Mouse (Mus musculus): ENCODE data around the gene Smtn. TPM values are rescaled to one million over a fixed set of nuclear protein-coding genes. Genes with fewer than 3 reads are reported as not detected.

Gene Smtn
- polyA plus RNA-seq, 1 experiment from 2014 or later = 37.4 TPM

DNA sequence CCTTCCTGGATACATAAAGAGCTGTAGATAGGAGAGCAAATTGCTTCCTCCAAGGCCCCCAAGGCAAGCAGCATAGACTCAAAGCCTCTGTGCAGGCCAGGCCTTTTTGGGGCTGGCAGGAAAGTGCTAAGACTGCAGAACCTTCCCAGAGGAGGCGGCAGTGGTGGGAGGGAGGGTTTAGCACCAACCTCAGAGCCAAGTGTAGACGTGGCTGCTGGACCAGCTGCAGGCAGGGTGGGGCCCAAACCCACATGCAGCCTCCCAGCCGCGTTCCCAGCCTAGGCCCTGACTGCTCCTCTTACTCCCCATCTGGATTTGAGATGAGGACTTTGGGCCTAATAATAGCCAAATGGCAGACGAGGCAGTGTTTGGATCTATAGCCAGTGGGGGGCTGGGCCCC lies 2.6 kb upstream of the Smtn start:
- Histone ChIP-seq H3K4me2 (ENCODE audit: low read depth) (no peak overlapping the region), H3K4me1 (ENCODE audit: control insufficient read depth, insufficient read depth, low read length) (0 out of 2 replicates have a peak, but pooled peaks cover 6% of the 10 kb centered on the region), H3K36me3 (ENCODE audit: control insufficient read depth, insufficient read depth, low read length) (no peaks in the 10 kb centered on the region), H3K27ac (ENCODE audit: low read depth, low read length) (no peak overlapping the region), H3K9me3 (ENCODE audit: control insufficient read depth, low read length) (no peaks in the 10 kb centered on the region), H3K9ac (ENCODE audit: low read length) (no peak overlapping the region), H3K27me3 (ENCODE audit: control insufficient read depth, insufficient read depth, low read length) (no peaks in the 10 kb centered on the region), H3K4me3 (ENCODE audit: low read depth, low read length) (no peak overlapping the region)
- 48% methylated on average over 5 of the region's 5 CpGs for WGBS
- DNase-seq (ENCODE audit: low spot score) (no peak), ATAC-seq (ENCODE audit: insufficient read depth, low FRiP score, low TSS enrichment) (no peak)

- H3K9ac ChIP-seq (ENCODE audit: low read length) = no peak overlapping the region
- no peaks in the 10 kb centered on the region for H3K36me3 ChIP-seq (ENCODE audit: control insufficient read depth, insufficient read depth, low read length)
- no peaks in the 10 kb centered on the region for H3K9me3 ChIP-seq (ENCODE audit: control insufficient read depth, low read length)
- 0 out of 2 replicates have a peak, but pooled peaks cover 9% of the 10 kb centered on the region for H3K4me1 ChIP-seq (ENCODE audit: control insufficient read depth, insufficient read depth, low read length)
- H3K27ac ChIP-seq (ENCODE audit: low read depth, low read length) = no peak overlapping the region
- no peak for ATAC-seq (ENCODE audit: insufficient read depth, low FRiP score, low TSS enrichment)
- H3K4me3 ChIP-seq (ENCODE audit: low read depth, low read length) = no peak overlapping the region
- H3K4me2 ChIP-seq (ENCODE audit: low read depth) = no peak overlapping the region
- no peak for DNase-seq (ENCODE audit: low spot score)
- WGBS = 71% methylated on average over 3 of the region's 3 CpGs
- H3K27me3 ChIP-seq (ENCODE audit: control insufficient read depth, insufficient read depth, low read length) = no peaks in the 10 kb centered on the region
Observed at GRCm38 (mm10) chr11:3541932-3542331, 1.5 kb upstream of the Smtn start.

- WGBS = 82% methylated on average over 4 of the region's 4 CpGs
- Histone ChIP-seq H3K27me3 (ENCODE audit: control insufficient read depth, insufficient read depth, low read length) (no peaks in the 10 kb centered on the region), H3K9ac (ENCODE audit: low read length) (0 out of 2 replicates have a peak overlapping the region, but pooled peaks have one; percentile 1), H3K9me3 (ENCODE audit: control insufficient read depth, low read length) (no peaks in the 10 kb centered on the region), H3K4me3 (ENCODE audit: low read depth, low read length) (peak overlapping the region; percentile 47; the same call in 1 of the 2 replicates), H3K4me2 (ENCODE audit: low read depth) (peak overlapping the region; percentile 54), H3K36me3 (ENCODE audit: control insufficient read depth, insufficient read depth, low read length) (no peaks in the 10 kb centered on the region), H3K27ac (ENCODE audit: low read depth, low read length) (no peak overlapping the region), H3K4me1 (ENCODE audit: control insufficient read depth, insufficient read depth, low read length) (peaks cover 19% of the 10 kb centered on the region)
- ATAC-seq (ENCODE audit: insufficient read depth, low FRiP score, low TSS enrichment) (no peak), DNase-seq (ENCODE audit: low spot score) (no peak)
Observed at GRCm38 (mm10) chr11:3539826-3540196, 601 bp downstream of the Smtn start.

DNA sequence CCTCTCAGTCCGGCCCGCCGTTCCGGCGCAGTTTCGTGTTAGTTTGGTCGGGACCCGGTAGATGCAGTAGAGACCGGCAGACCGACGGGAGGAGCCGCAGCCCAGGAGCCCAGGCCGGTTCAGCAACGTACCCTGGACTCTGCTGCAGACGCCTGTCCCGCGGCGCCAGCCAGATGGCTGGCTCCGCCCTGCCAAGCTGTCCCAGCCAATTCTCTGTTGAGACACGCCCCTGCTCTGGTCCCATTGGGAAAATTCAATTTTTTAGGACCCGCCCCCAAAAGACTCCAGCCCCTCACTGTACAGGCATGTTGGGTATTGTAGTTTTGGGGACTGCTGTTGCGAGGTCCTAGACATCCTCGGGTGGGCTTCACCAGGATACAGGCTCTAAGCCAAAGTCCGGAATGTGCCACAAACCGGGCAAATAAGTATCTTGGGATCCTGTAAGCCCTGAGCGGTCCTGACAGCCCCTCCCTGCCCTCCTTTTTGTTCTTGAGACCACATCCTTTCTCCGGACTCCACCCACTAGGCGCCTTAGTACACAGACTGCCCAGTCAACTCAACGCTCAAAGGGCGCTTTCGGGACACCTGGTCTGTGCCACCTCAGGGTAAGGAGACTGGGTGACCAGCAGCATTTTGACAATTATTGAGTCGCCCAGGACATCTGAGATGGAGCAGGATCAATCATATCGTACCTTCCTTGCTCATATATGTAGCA lies 1.1 kb downstream of the Smtn start:
- H3K36me3 ChIP-seq (ENCODE audit: control insufficient read depth, insufficient read depth, low read length) = no peaks in the 10 kb centered on the region
- ATAC-seq (ENCODE audit: insufficient read depth, low FRiP score, low TSS enrichment) (peak; percentile 94), DNase-seq (ENCODE audit: low spot score) (peak; percentile 93)
- H3K4me2 ChIP-seq (ENCODE audit: low read depth) = peak overlapping the region; percentile 54
- peaks cover 19% of the 10 kb centered on the region for H3K4me1 ChIP-seq (ENCODE audit: control insufficient read depth, insufficient read depth, low read length)
- H3K9ac ChIP-seq (ENCODE audit: low read length) = peak overlapping the region; percentile 60
- no peak overlapping the region for H3K27ac ChIP-seq (ENCODE audit: low read depth, low read length)
- peak overlapping the region; percentile 47 for H3K4me3 ChIP-seq (ENCODE audit: low read depth, low read length)
- H3K27me3 ChIP-seq (ENCODE audit: control insufficient read depth, insufficient read depth, low read length) = no peaks in the 10 kb centered on the region
- no peaks in the 10 kb centered on the region for H3K9me3 ChIP-seq (ENCODE audit: control insufficient read depth, low read length)
- WGBS = 6% methylated on average over 33 of the region's 33 CpGs

DNA sequence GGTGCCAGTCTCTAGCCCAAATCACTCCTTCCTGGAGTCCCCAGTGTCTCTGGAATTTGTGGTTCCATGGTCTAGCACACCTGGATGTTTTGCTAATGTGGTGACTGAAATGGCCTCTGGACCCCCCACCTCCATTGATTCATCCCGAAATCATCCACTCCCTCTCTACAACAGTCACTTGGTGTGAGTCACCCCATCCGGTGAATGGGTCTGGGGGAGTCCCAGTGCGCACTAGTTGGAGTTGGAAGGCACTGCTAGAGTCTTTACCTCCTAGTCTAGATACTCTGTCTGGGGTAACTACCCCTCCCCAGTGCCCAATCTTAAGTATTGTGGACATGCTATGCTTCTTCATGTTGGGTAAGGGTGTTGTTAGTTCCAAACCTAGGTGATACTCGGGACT lies 2.1 kb downstream of the Smtn start:
- no peak for DNase-seq (ENCODE audit: low spot score)
- Histone ChIP-seq H3K27ac (ENCODE audit: low read depth, low read length) (no peak overlapping the region), H3K4me3 (ENCODE audit: low read depth, low read length) (peak overlapping the region; percentile 47), H3K4me1 (ENCODE audit: control insufficient read depth, insufficient read depth, low read length) (peaks cover 19% of the 10 kb centered on the region), H3K36me3 (ENCODE audit: control insufficient read depth, insufficient read depth, low read length) (no peaks in the 10 kb centered on the region), H3K4me2 (ENCODE audit: low read depth) (peak overlapping the region; percentile 44), H3K9ac (ENCODE audit: low read length) (peak overlapping the region; percentile 60), H3K9me3 (ENCODE audit: control insufficient read depth, low read length) (no peaks in the 10 kb centered on the region), H3K27me3 (ENCODE audit: control insufficient read depth, insufficient read depth, low read length) (no peaks in the 10 kb centered on the region)
- 73% methylated on average over 4 of the region's 4 CpGs for WGBS
- no peak for ATAC-seq (ENCODE audit: insufficient read depth, low FRiP score, low TSS enrichment)

DNA sequence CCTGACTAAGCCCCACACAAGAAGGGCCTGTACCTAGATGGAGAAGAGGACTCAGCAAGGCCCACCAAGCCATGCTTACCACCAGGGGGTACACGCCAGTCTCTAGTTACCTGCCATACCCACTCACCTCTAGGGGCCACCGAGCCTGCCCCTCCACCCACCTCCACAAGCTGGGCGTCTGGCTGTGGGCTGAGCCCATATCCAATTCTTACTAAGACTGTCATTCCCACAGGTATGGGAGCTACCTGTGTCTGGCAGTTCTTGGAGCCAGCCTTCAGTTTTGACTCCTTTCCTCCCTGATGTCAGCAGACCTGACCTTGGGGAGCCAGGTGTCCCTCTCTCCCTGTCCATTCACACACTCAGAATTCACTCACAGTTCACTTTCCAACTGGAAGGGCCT lies 2.7 kb downstream of the Smtn start:
- H3K4me1 ChIP-seq (ENCODE audit: control insufficient read depth, insufficient read depth, low read length) = peaks cover 19% of the 10 kb centered on the region
- H3K4me3 ChIP-seq (ENCODE audit: low read depth, low read length) = no peak overlapping the region
- H3K9ac ChIP-seq (ENCODE audit: low read length) = no peak overlapping the region
- peak overlapping the region; percentile 7; the same call in 1 of the 2 replicates for H3K4me2 ChIP-seq (ENCODE audit: low read depth)
- H3K36me3 ChIP-seq (ENCODE audit: control insufficient read depth, insufficient read depth, low read length) = no peaks in the 10 kb centered on the region; the same call in 1 of the 2 replicates
- 89% methylated on average over 3 of the region's 3 CpGs for WGBS
- H3K9me3 ChIP-seq (ENCODE audit: control insufficient read depth, low read length) = no peaks in the 10 kb centered on the region
- no peak for ATAC-seq (ENCODE audit: insufficient read depth, low FRiP score, low TSS enrichment)
- no peaks in the 10 kb centered on the region for H3K27me3 ChIP-seq (ENCODE audit: control insufficient read depth, insufficient read depth, low read length)
- DNase-seq (ENCODE audit: low spot score) = no peak
- no peak overlapping the region for H3K27ac ChIP-seq (ENCODE audit: low read depth, low read length)

DNA sequence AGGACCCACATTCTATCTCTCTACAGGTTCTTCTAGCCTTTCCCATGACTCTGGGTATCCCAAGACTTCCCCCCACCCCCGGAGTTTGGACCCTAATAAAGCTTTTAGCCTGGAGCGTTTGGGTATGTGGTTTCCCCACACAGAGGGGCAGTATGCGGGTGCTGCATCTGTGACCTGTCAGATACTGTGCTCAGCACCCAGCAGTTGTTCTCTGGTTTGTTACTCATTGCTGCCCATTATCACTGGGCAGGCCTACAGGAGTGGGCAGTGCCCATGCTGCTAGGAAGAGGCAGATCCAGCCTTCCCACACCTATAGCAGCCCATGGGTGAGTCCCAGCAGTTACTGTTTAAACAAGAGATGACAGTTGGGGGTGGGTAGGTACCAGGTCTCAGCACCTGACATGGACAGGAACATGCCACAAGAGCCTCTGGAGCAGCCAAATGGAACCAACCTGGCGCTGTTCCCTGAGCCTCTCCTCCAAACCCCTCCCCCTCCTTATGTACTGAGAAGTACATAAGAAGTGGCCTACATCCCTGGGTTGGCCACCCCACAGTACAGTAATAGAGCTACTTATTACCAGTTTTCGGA lies 3.6 kb downstream of the Smtn start:
- Histone ChIP-seq H3K4me3 (ENCODE audit: low read depth, low read length) (no peak overlapping the region), H3K4me2 (ENCODE audit: low read depth) (peak overlapping the region; percentile 85; the same call in 1 of the 2 replicates), H3K36me3 (ENCODE audit: control insufficient read depth, insufficient read depth, low read length) (peaks cover 4% of the 10 kb centered on the region; the same call in 1 of the 2 replicates), H3K9me3 (ENCODE audit: control insufficient read depth, low read length) (no peaks in the 10 kb centered on the region), H3K27me3 (ENCODE audit: control insufficient read depth, insufficient read depth, low read length) (no peaks in the 10 kb centered on the region), H3K9ac (ENCODE audit: low read length) (no peak overlapping the region), H3K27ac (ENCODE audit: low read depth, low read length) (no peak overlapping the region), H3K4me1 (ENCODE audit: control insufficient read depth, insufficient read depth, low read length) (peaks cover 19% of the 10 kb centered on the region)
- DNase-seq (ENCODE audit: low spot score) = no peak
- WGBS = 93% methylated on average over 5 of the region's 5 CpGs
- ATAC-seq (ENCODE audit: insufficient read depth, low FRiP score, low TSS enrichment) = no peak

DNA sequence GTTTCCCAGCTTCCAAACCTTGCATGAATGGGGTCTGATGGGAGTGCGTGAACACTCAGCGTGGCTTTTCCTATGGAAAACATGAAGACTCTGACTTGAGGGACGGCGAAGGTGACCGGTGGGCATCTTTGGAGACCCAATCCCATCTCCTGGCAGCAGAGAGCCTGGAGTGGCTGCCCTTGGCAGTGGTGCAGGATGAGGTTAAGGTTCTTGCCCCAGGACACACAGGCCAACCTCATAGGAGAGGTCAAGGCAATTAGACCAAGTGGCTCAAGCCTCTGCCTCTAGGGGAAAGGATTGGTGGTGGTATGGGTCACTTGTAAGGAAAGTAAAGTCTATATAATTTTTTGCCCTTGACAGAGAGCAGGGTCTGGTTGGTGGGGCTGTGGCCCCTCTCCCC lies 4.3 kb downstream of the Smtn start:
- Histone ChIP-seq H3K36me3 (ENCODE audit: control insufficient read depth, insufficient read depth, low read length) (peaks cover 4% of the 10 kb centered on the region; the same call in 1 of the 2 replicates), H3K4me1 (ENCODE audit: control insufficient read depth, insufficient read depth, low read length) (peaks cover 19% of the 10 kb centered on the region), H3K27ac (ENCODE audit: low read depth, low read length) (peak overlapping the region; percentile 60), H3K27me3 (ENCODE audit: control insufficient read depth, insufficient read depth, low read length) (no peaks in the 10 kb centered on the region), H3K9ac (ENCODE audit: low read length) (peak overlapping the region; percentile 75), H3K4me3 (ENCODE audit: low read depth, low read length) (peak overlapping the region; percentile 51), H3K4me2 (ENCODE audit: low read depth) (peak overlapping the region; percentile 85), H3K9me3 (ENCODE audit: control insufficient read depth, low read length) (no peaks in the 10 kb centered on the region)
- 59% methylated on average over 5 of the region's 5 CpGs for WGBS
- no peak for ATAC-seq (ENCODE audit: insufficient read depth, low FRiP score, low TSS enrichment)
- DNase-seq (ENCODE audit: low spot score) = no peak
